Mouse (Mus musculus) right cerebral cortex, postnatal 10 days (tissue): Measurements from ENCODE around the gene H2-M5.

Experiments
- DNase-seq, 2 experiments: peaks; one replicate each; pipeline ENCODE4 v3.0.0; 2021; ENCODE audit warnings: low spot score in 2 of 2

The H2-M5 gene

GRCm38 (mm10) chr17:36948286-36948685 is 41.1 kb downstream of the H2-M5 start:
- no peak for DNase-seq

GRCm38 (mm10) chr17:36947051-36947819 is 42.1 kb downstream of the H2-M5 start:
- peak; percentile 72 for DNase-seq

- no peak for DNase-seq
Observed at GRCm38 (mm10) chr17:36944121-36944775, 45.1 kb downstream of the H2-M5 start.

- no peak for DNase-seq
Observed at GRCm38 (mm10) chr17:36943691-36944090, 45.6 kb downstream of the H2-M5 start.

GRCm38 (mm10) chr17:36942791-36943471 is 46.4 kb downstream of the H2-M5 start, which contains the start of gene Rnf39:
Rnf39 (plus strand) TSS chr17:36942918.
- DNase-seq, result peak in 1 of 2 experiments; percentile 32

- DNase-seq, result no peak
Observed at GRCm38 (mm10) chr17:36942391-36942790, 46.9 kb downstream of the H2-M5 start.

GRCm38 (mm10) chr17:36938056-36938455 is 51.3 kb downstream of the H2-M5 start:
- no peak for DNase-seq
